Mouse (Mus musculus): Measurements from ENCODE around the gene Poll. TPM values are rescaled to one million over a fixed set of nuclear protein-coding genes. Genes with fewer than 3 reads are reported as not detected.
A peak's percentile ranks its signal among the peaks of the same experiment; 100 is the strongest.

Gene Poll
- 9.0 and 10.7 TPM in 2 replicates for polyA plus RNA-seq (2012; rRNA removed)

DNA sequence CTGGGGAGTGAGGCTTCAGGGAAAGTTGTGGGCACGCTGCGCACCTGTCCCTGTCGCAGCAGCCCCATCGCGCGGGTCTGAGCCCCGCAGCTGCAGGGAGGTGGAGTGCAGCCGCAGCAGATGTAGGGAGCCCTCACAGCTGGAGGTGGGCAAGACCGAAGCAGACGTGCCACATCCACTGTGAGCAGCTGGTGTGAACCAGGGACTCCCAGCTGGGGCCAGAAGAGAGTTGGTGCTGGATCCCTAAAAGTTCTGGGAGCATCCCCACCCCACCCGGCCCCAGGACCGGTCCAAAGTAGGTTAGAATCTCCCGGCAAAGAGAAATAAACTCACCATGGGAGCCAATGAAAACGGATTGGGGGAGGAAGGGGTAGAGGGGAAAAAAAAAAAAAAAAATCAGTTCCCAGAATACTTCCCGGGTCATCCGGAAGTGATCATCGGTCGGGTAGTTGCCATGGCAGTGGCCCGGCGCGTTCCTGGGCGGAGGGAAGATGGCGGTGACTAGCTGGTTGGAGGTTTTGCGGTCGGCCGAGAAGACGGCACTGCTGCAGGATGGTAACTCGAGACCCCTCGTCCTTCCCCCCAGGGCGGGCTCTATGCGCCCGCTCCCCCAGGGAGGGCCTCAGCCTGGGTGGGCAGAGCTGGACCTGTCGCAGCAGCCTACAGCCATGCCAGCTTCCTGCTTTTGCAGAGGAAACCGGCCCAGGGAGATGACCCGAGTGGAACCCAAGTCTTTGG is at the start of gene Poll, which contains the start of gene Gm17018:
Gene Poll (minus strand): TSS at position 379 of the 738 bp plus-strand sequence.
Gene Gm17018 (plus strand): TSS at position 463 of the 738 bp plus-strand sequence.
- peaks cover 9% of the 10 kb centered on the region; the same call in 1 of the 2 replicates for H3K4me1 ChIP-seq (ENCODE audit: control insufficient read depth, insufficient read depth, insufficient read length)
- under 1% methylated on average over 35 of the region's 35 CpGs for WGBS
- peak within 1 kb of the TSS; percentile 56 for H3K27ac ChIP-seq (ENCODE audit: insufficient read depth, low read length)

DNA sequence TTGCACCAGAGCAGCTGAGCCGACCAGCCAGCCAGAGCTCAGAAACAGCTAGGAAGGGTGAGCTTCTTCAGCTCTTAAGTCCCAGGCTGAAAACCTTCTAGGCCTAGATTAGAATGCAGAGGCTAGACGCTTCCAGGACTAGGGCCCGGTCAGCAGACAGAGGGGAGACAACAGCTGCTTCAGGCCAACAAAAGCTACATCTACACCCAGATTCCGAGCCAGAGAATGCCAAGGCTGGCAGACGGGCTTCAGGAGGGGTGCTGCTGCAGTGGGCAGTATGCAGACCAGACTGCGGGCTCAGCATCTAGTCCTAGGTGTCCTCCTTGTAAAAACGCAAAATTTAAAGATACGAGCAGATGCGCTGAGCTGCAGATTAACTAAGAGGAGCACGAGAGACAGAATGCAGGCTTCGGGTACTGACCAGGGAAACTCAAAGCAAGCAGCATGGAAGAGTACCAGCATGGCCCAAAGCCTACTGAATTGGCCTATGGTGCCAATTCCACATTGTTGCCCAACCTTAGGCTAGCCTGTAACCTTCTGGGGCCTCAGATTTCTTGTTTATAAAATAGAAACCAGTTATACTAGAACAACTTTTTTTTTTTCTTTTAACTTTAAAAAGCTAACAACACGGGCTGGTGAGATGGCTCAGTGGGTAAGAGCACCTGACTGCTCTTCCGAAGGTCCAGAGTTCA is 48.5 kb upstream of the Poll start:
- 95% methylated on average over 13 of the region's 13 CpGs for WGBS
- DNase-seq (ENCODE audit: low read depth in 1 of 2, low spot score in 2 of 2) = no peak
- no peak for TF ChIP-seq POLR2A (IDR thresholded peaks at IDR 0.05; ENCODE audit: low read depth, low read length)
- no peak for TF ChIP-seq CTCF (IDR thresholded peaks at IDR 0.05; ENCODE audit: extremely low read depth, insufficient read depth, insufficient read length, insufficient replicate concordance)
- H3K27me3 ChIP-seq (ENCODE audit: control insufficient read depth, insufficient read depth, low read length) = no peaks in the 10 kb centered on the region
- no peak overlapping the region for H3K27ac ChIP-seq (ENCODE audit: insufficient read depth, low read length)
- no peaks in the 10 kb centered on the region for H3K4me1 ChIP-seq (ENCODE audit: control insufficient read depth, insufficient read depth, insufficient read length)
- H3K36me3 ChIP-seq (ENCODE audit: control insufficient read depth, insufficient read depth, low read length) = 0 out of 2 replicates have a peak, but pooled peaks cover 2% of the 10 kb centered on the region
- H3K4me3 ChIP-seq (ENCODE audit: extremely low read depth, insufficient read depth, insufficient read length) = no peak overlapping the region

More for the DNA sequence above, at the start of gene Poll, which contains the start of gene Gm17018:
- Histone ChIP-seq H3K36me3 (ENCODE audit: control insufficient read depth, insufficient read depth, low read length) (peaks cover 6% of the 10 kb centered on the region; the same call in 1 of the 2 replicates), H3K4me3 (ENCODE audit: extremely low read depth, insufficient read depth, insufficient read length) (peak within 1 kb of the TSS; percentile 98), H3K27me3 (ENCODE audit: control insufficient read depth, insufficient read depth, low read length) (no peaks in the 10 kb centered on the region)
- peak; percentile 55 to 79 for DNase-seq (ENCODE audit: low read depth in 1 of 2, low spot score in 2 of 2)
- TF ChIP-seq POLR2A (IDR thresholded peaks at IDR 0.05; ENCODE audit: low read depth, low read length) = no peak
- TF ChIP-seq CTCF (IDR thresholded peaks at IDR 0.05; ENCODE audit: extremely low read depth, insufficient read depth, insufficient read length, insufficient replicate concordance) = no peak

DNA sequence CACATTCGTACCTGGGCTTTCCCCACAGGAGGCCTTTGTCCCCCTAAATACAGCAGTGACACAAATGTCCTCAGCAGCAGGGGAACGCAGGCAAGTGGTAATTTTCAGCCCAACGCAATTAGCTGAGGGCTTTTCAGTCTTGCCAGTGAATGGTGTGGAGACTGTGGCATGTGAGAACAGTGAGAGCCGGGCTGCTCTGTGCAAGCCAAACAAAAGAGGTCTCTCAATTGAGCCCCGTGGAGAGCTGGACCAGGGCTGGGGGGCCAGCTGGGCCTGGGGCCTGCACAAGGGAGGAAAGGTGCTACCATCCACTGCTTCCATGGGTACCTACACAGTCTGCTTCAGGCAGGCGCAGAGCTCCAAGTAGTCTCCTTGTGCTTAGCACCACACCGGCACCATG is 47.1 kb upstream of the Poll start:
- DNase-seq (ENCODE audit: low read depth in 1 of 2, low spot score in 2 of 2) = no peak
- TF ChIP-seq POLR2A (IDR thresholded peaks at IDR 0.05; ENCODE audit: low read depth, low read length) (no peak), CTCF (IDR thresholded peaks at IDR 0.05; ENCODE audit: extremely low read depth, insufficient read depth, insufficient read length, insufficient replicate concordance) (no peak)
- WGBS = 90% methylated on average over 7 of the region's 7 CpGs
- Histone ChIP-seq H3K36me3 (ENCODE audit: control insufficient read depth, insufficient read depth, low read length) (0 out of 2 replicates have a peak, but pooled peaks cover 2% of the 10 kb centered on the region), H3K4me1 (ENCODE audit: control insufficient read depth, insufficient read depth, insufficient read length) (no peaks in the 10 kb centered on the region), H3K27me3 (ENCODE audit: control insufficient read depth, insufficient read depth, low read length) (no peaks in the 10 kb centered on the region), H3K4me3 (ENCODE audit: extremely low read depth, insufficient read depth, insufficient read length) (no peak overlapping the region), H3K27ac (ENCODE audit: insufficient read depth, low read length) (no peak overlapping the region)

DNA sequence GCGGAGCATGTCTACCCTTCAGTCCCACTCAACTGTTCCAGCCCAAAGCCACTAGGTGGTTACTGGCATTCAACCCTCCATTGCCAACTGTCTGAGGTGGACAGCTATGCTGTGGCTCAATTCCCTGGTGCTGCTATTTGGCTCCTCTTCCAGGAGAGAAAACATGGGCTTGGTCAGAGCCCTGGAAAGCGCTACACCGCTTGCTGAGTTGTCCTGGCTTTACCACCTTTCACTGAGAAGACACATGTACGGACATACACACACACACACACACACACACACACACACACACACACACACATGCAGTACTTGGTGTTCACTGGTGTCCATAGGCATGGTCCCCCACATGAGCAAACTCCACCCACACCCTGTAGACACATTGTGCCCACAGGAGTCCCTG is 46.4 kb upstream of the Poll start:
- H3K27me3 ChIP-seq (ENCODE audit: control insufficient read depth, insufficient read depth, low read length) = no peaks in the 10 kb centered on the region
- H3K4me1 ChIP-seq (ENCODE audit: control insufficient read depth, insufficient read depth, insufficient read length) = no peaks in the 10 kb centered on the region
- DNase-seq (ENCODE audit: low read depth in 1 of 2, low spot score in 2 of 2) = no peak
- 94% methylated on average over 4 of the region's 4 CpGs for whole genome bisulfite sequencing
- 0 out of 2 replicates have a peak, but pooled peaks cover 2% of the 10 kb centered on the region for H3K36me3 ChIP-seq (ENCODE audit: control insufficient read depth, insufficient read depth, low read length)
- H3K4me3 ChIP-seq (ENCODE audit: extremely low read depth, insufficient read depth, insufficient read length) = no peak overlapping the region
- no peak overlapping the region for H3K27ac ChIP-seq (ENCODE audit: insufficient read depth, low read length)
- TF ChIP-seq CTCF (IDR thresholded peaks at IDR 0.05; ENCODE audit: extremely low read depth, insufficient read depth, insufficient read length, insufficient replicate concordance) (no peak), POLR2A (IDR thresholded peaks at IDR 0.05; ENCODE audit: low read depth, low read length) (no peak)

DNA sequence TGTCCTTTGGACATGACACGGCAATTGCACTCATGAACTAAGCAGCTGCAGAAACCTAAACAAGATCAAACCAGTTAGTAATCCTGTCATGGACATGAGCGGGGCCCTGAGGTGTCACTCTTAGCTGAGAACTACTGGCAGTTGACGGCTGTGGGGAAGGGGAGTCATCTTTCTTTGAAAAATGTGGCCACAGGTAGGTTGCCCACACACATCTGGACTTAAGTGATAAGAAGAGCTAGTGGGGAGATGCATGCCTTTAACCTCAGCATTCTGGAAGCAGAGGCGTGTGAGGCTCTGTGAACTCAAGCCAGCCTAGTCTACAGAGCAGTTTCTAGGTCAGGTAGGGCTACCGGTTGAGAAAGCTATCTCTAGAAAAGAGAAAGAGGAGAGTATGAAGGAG is 42.3 kb upstream of the Poll start:
- Histone ChIP-seq H3K4me3 (ENCODE audit: extremely low read depth, insufficient read depth, insufficient read length) (no peak overlapping the region), H3K27ac (ENCODE audit: insufficient read depth, low read length) (no peak overlapping the region), H3K4me1 (ENCODE audit: control insufficient read depth, insufficient read depth, insufficient read length) (no peaks in the 10 kb centered on the region), H3K27me3 (ENCODE audit: control insufficient read depth, insufficient read depth, low read length) (no peaks in the 10 kb centered on the region), H3K36me3 (ENCODE audit: control insufficient read depth, insufficient read depth, low read length) (no peaks in the 10 kb centered on the region)
- TF ChIP-seq CTCF (IDR thresholded peaks at IDR 0.05; ENCODE audit: extremely low read depth, insufficient read depth, insufficient read length, insufficient replicate concordance) (no peak), POLR2A (IDR thresholded peaks at IDR 0.05; ENCODE audit: low read depth, low read length) (no peak)
- no peak for DNase-seq (ENCODE audit: low read depth in 1 of 2, low spot score in 2 of 2)
- 64% methylated on average over 5 of the region's 5 CpGs for WGBS

DNA sequence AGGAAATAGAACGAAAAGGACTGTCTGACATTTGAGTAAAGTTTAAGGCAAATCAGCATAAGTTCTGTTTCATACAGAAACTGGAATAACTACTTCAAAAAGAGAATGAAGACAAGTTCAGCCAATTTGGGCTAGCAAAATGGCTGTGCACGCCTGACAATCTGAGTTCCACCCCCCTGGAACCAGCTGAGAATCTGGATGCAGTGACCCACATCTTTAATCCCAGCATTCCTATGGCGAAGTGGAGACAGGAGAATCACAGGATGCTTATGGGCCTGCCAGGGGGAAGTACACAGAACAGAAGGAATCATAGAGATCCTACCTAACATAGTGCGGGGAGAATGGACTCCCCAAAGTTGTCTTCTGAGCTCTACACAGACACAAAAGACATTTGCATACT is 36.8 kb upstream of the Poll start:
- 84% methylated on average over 4 of the region's 4 CpGs for WGBS
- TF ChIP-seq POLR2A (IDR thresholded peaks at IDR 0.05; ENCODE audit: low read depth, low read length) (no peak), CTCF (IDR thresholded peaks at IDR 0.05; ENCODE audit: extremely low read depth, insufficient read depth, insufficient read length, insufficient replicate concordance) (no peak)
- no peak for DNase-seq (ENCODE audit: low read depth in 1 of 2, low spot score in 2 of 2)
- no peaks in the 10 kb centered on the region for H3K4me1 ChIP-seq (ENCODE audit: control insufficient read depth, insufficient read depth, insufficient read length)
- H3K27me3 ChIP-seq (ENCODE audit: control insufficient read depth, insufficient read depth, low read length) = no peaks in the 10 kb centered on the region
- H3K27ac ChIP-seq (ENCODE audit: insufficient read depth, low read length) = no peak overlapping the region
- H3K4me3 ChIP-seq (ENCODE audit: extremely low read depth, insufficient read depth, insufficient read length) = no peak overlapping the region
- H3K36me3 ChIP-seq (ENCODE audit: control insufficient read depth, insufficient read depth, low read length) = no peaks in the 10 kb centered on the region

Measured in spleen, adult 2 months (tissue).